9 mouse cellular contexts compared by ENCODE assay signal in the genomic region with DNA sequence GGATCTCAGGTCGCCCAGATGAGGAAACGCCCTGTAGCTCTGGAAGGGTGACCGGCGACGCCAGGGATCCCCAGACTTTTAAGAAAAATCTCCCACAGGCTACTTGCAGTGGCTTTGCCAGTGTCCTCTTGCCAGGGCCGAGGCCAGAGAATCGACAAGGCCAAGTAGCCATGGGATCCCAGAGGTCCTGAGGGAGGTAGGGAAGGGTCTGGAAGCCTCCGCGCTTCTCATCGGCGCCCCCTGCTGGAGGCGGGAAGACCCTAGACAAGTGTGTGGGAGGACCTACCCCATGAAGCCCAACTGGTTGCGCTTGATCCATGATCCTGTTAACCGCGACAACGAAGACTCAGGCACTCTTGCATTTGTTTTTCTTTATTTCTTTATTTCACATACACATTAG. TPM values are rescaled to one million over a fixed set of nuclear protein-coding genes. Genes with fewer than 3 reads are reported as not detected.
DNase-seq lines count a peak whose midpoint lies in the region; ATAC-seq and TF ChIP-seq lines count a peak whose summit lies in the region.
"Had no signal": no experiment of that assay in that cellular context is flagged by ENCODE, and none has a peak within 500 bp of the region (broad histone marks: within the 10 kb centered on the region; RNA-seq: fewer than 3 reads in every experiment).

No protein-coding gene starts in this region.

- peaks cover 22% of the 10 kb centered on the region for H3K27me3 ChIP-seq in ES-Bruce4 (ENCODE audit: control insufficient read depth, insufficient read depth, low read length, poor library complexity, severe bottlenecking)
- peaks cover 57% of the 10 kb centered on the region for H3K27me3 ChIP-seq in heart, embryonic 14.5 days (ENCODE audit: control insufficient read depth, insufficient read depth, low read length)
- peaks cover 41% of the 10 kb centered on the region; the same call in 1 of the 2 replicates for H3K27me3 ChIP-seq in kidney, postnatal 0 days (ENCODE audit: insufficient read depth, low read length)

- H3K4me3 ChIP-seq in ES-Bruce4 (ENCODE audit: low read depth, low read length), result peak overlapping the region; percentile 35
- no peak overlapping the region for H3K4me3 ChIP-seq in embryonic fibroblast, embryonic 13.5 days (ENCODE audit: insufficient read depth, low read length)
- H3K4me3 ChIP-seq in heart, embryonic 14.5 days (ENCODE audit: control insufficient read depth in 1 of 2, insufficient read depth in 1 of 2, low read depth in 1 of 2, low read length in 2 of 2), result peak overlapping the region; percentile 18 to 42
- peak overlapping the region; percentile 21; the same call in 1 of the 2 replicates for H3K4me3 ChIP-seq in kidney, postnatal 0 days (replicated peaks; ENCODE audit: low read depth, low read length)

- no peak overlapping the region for H3K27ac ChIP-seq in ES-Bruce4 (ENCODE audit: insufficient read depth, low read length)
- H3K27ac ChIP-seq in embryonic fibroblast, embryonic 13.5 days (ENCODE audit: insufficient read depth, low read length), result no peak overlapping the region
- peak overlapping the region in 1 of 2 experiments; percentile 85; a peak in 2 of 4 replicates for H3K27ac ChIP-seq in heart, embryonic 14.5 days (replicated peaks in 1 of 2; ENCODE audit: control insufficient read depth in 1 of 2, insufficient read depth in 1 of 2, low read depth in 2 of 2, low read length in 2 of 2)
- no peak overlapping the region for H3K27ac ChIP-seq in kidney, postnatal 0 days

- peak overlapping the region; percentile 38 for H3K9ac ChIP-seq in ES-Bruce4 (ENCODE audit: low read depth, poor library complexity, severe bottlenecking)
- H3K9ac ChIP-seq in heart, embryonic 14.5 days (ENCODE audit: low read length), result peak overlapping the region; percentile 72; the same call in 1 of the 2 replicates
- H3K9ac ChIP-seq in kidney, postnatal 0 days (ENCODE audit: low read depth, low read length), result no peak overlapping the region

- peak; percentile 94 for TF ChIP-seq CTCF in ES-Bruce4 (IDR thresholded peaks at IDR 0.05; ENCODE audit: low read depth, low read length)
- peak; percentile 51; the same call in 1 of the 2 replicates for TF ChIP-seq CTCF in embryonic fibroblast, embryonic 13.5 days (IDR thresholded peaks at IDR 0.05; ENCODE audit: borderline replicate concordance, insufficient read depth, low read length)
- peak; percentile 82 for TF ChIP-seq CTCF in kidney, postnatal 0 days (IDR thresholded peaks at IDR 0.05; ENCODE audit: low read depth)

- TF ChIP-seq EP300 in ES-Bruce4 (IDR thresholded peaks at IDR 0.05; ENCODE audit: insufficient read depth, low read depth, low read length), result no peak

- H3K36me3 ChIP-seq in ES-Bruce4 (ENCODE audit: control insufficient read depth, insufficient read depth, low read length, poor library complexity, severe bottlenecking), result peaks cover 3% of the 10 kb centered on the region
- H3K36me3 ChIP-seq in heart, embryonic 14.5 days (ENCODE audit: control insufficient read depth, insufficient read depth, low read length), result peaks cover 8% of the 10 kb centered on the region; the same call in 1 of the 2 replicates
- H3K36me3 ChIP-seq in kidney, postnatal 0 days (ENCODE audit: insufficient read depth, low read length), result no peaks in the 10 kb centered on the region

- peak; percentile 86 for DNase-seq in adrenal gland, postnatal 10 days
- peak; percentile 80 for DNase-seq in kidney, postnatal 0 days (ENCODE audit: low spot score)
- DNase-seq in lung, postnatal 14 days, result peak; percentile 92
- peak; percentile 67 to 86 for DNase-seq in spleen, adult 18-20 months
- DNase-seq in frontal cortex, postnatal 25 days (ENCODE audit: low spot score in 2 of 2), result no peak

- WGBS in heart, embryonic 14.5 days, result 4% methylated on average over 16 of the region's 16 CpGs
- 8% methylated on average over 16 of the region's 16 CpGs for WGBS in kidney, postnatal 0 days

- peak overlapping the region; percentile 65 for H3K4me2 ChIP-seq in heart, embryonic 14.5 days (ENCODE audit: low read length)
- H3K4me2 ChIP-seq in kidney, postnatal 0 days (ENCODE audit: low read length), result peak overlapping the region; percentile 48

- ATAC-seq in heart, embryonic 14.5 days (ENCODE audit: insufficient number of reproducible peaks, insufficient read depth, low FRiP score, low read depth), result no peak
- ATAC-seq in kidney, postnatal 0 days (replicated peaks; ENCODE audit: low FRiP score, low read depth), result no peak

- no peak for TF ChIP-seq POLR2A in ES-Bruce4 (IDR thresholded peaks at IDR 0.05; ENCODE audit: insufficient read depth, low read length)
- TF ChIP-seq POLR2A in embryonic fibroblast, embryonic 13.5 days (IDR thresholded peaks at IDR 0.05; ENCODE audit: low read depth, low read length), result no peak

- no peaks in the 10 kb centered on the region for H3K9me3 ChIP-seq in ES-Bruce4 (replicated peaks; ENCODE audit: control insufficient read depth, insufficient read depth, low read length, poor library complexity, severe bottlenecking)
- H3K9me3 ChIP-seq in heart, embryonic 14.5 days (ENCODE audit: control insufficient read depth, low read length), result no peaks in the 10 kb centered on the region
- H3K9me3 ChIP-seq in kidney, postnatal 0 days (replicated peaks; ENCODE audit: low read length), result no peaks in the 10 kb centered on the region

- H3K4me1 ChIP-seq in ES-Bruce4 (ENCODE audit: control insufficient read depth, insufficient read depth, low read length), result no peaks in the 10 kb centered on the region
- H3K4me1 ChIP-seq in embryonic fibroblast, embryonic 13.5 days (ENCODE audit: control insufficient read depth, insufficient read depth, low read length), result peaks cover under 1% of the 10 kb centered on the region; the same call in 1 of the 2 replicates
- H3K4me1 ChIP-seq in heart, embryonic 14.5 days (ENCODE audit: control insufficient read depth in 2 of 2, insufficient read depth in 2 of 2, low read length in 2 of 2), result peaks cover 16 to 51% of the 10 kb centered on the region in 2 experiments; a peak in 3 of 4 replicates
- H3K4me1 ChIP-seq in kidney, postnatal 0 days (replicated peaks; ENCODE audit: insufficient read depth, low read length), result peaks cover 37% of the 10 kb centered on the region

RNA-seq across cellular contexts. Expression of gene Lyl1, which starts 3.1 kb away (rescaled TPM):
- not detected in 2 replicates for polyA plus RNA-seq in ES-Bruce4 (2011; ENCODE audit: insufficient read depth, insufficient read length, low read depth, missing spikeins)
- 1 to 10 TPM; 7.8 to 8.5 TPM for total RNA-seq in adrenal gland, postnatal 10 days (2021)
- polyA plus RNA-seq in embryonic fibroblast, embryonic 13.5 days (2011; ENCODE audit: insufficient read length, low read depth, missing spikeins), result not detected in 2 replicates
- polyA plus RNA-seq in heart, embryonic 14.5 days (2014; fragmentation: Nextera tagmentation; extraction: Ambion mirVana), result 12.1 and 13.7 TPM in 2 replicates
- 6.1 and 6.4 TPM in 2 replicates for polyA plus RNA-seq in kidney, postnatal 0 days (2015; fragmentation: Nextera tagmentation; extraction: Ambion mirVana)

RNA-seq across cellular contexts. Expression of gene Nacc1, which starts 16.7 kb away (rescaled TPM):
- 89.7 and 97.9 TPM in 2 replicates for polyA plus RNA-seq in ES-Bruce4 (2011; ENCODE audit: insufficient read depth, insufficient read length, low read depth, missing spikeins)
- total RNA-seq in adrenal gland, postnatal 10 days (2021), result 10 to 100 TPM; 59.1 to 62.9 TPM
- polyA plus RNA-seq in embryonic fibroblast, embryonic 13.5 days (2011; ENCODE audit: insufficient read length, low read depth, missing spikeins), result 47.2 and 54.9 TPM in 2 replicates
- polyA plus RNA-seq in heart, embryonic 14.5 days (2014; fragmentation: Nextera tagmentation; extraction: Ambion mirVana), result 15.1 and 17.4 TPM in 2 replicates
- 15.9 and 16.1 TPM in 2 replicates for polyA plus RNA-seq in kidney, postnatal 0 days (2015; fragmentation: Nextera tagmentation; extraction: Ambion mirVana)

RNA-seq across cellular contexts. Expression of gene Trmt1, which starts 18.2 kb away (rescaled TPM):
- 77.6 and 79.8 TPM in 2 replicates for polyA plus RNA-seq in ES-Bruce4 (2011; ENCODE audit: insufficient read depth, insufficient read length, low read depth, missing spikeins)
- total RNA-seq in adrenal gland, postnatal 10 days (2021), result 10 to 100 TPM; 63.4 to 82.8 TPM
- polyA plus RNA-seq in embryonic fibroblast, embryonic 13.5 days (2011; ENCODE audit: insufficient read length, low read depth, missing spikeins), result 80.2 and 86.7 TPM in 2 replicates
- 46.1 and 50.0 TPM in 2 replicates for polyA plus RNA-seq in heart, embryonic 14.5 days (2014; fragmentation: Nextera tagmentation; extraction: Ambion mirVana)
- polyA plus RNA-seq in kidney, postnatal 0 days (2015; fragmentation: Nextera tagmentation; extraction: Ambion mirVana), result 55.3 and 56.1 TPM in 2 replicates

RNA-seq across cellular contexts. Expression of gene G430095P16Rik, which starts 18.5 kb away (rescaled TPM):
- polyA plus RNA-seq in ES-Bruce4 (2011; ENCODE audit: insufficient read depth, insufficient read length, low read depth, missing spikeins), result not detected in 2 replicates
- under 1 TPM; 0.51 to 0.88 TPM for total RNA-seq in adrenal gland, postnatal 10 days (2021)
- polyA plus RNA-seq in embryonic fibroblast, embryonic 13.5 days (2011; ENCODE audit: insufficient read length, low read depth, missing spikeins), result 0.74 TPM in 1 of 2 replicates, not detected in the other
- polyA plus RNA-seq in heart, embryonic 14.5 days (2014; fragmentation: Nextera tagmentation; extraction: Ambion mirVana), result 5.2 and 5.9 TPM in 2 replicates
- 1.9 and 2.5 TPM in 2 replicates for polyA plus RNA-seq in kidney, postnatal 0 days (2015; fragmentation: Nextera tagmentation; extraction: Ambion mirVana)
- total RNA-seq: layer of hippocampus, adult 18-20 months had no signal

RNA-seq across cellular contexts. Expression of gene Ier2, which starts 41.7 kb away (rescaled TPM):
- polyA plus RNA-seq in ES-Bruce4 (2011; ENCODE audit: insufficient read depth, insufficient read length, low read depth, missing spikeins), result 42.8 and 44.8 TPM in 2 replicates
- 10 to 100 TPM; 33.3 to 63.4 TPM for total RNA-seq in adrenal gland, postnatal 10 days (2021)
- polyA plus RNA-seq in embryonic fibroblast, embryonic 13.5 days (2011; ENCODE audit: insufficient read length, low read depth, missing spikeins), result 38.2 and 38.6 TPM in 2 replicates
- 36.4 and 43.8 TPM in 2 replicates for polyA plus RNA-seq in heart, embryonic 14.5 days (2014; fragmentation: Nextera tagmentation; extraction: Ambion mirVana)
- 77.4 and 83.8 TPM in 2 replicates for polyA plus RNA-seq in kidney, postnatal 0 days (2015; fragmentation: Nextera tagmentation; extraction: Ambion mirVana)

Comparison
In these comparisons a context has a peak if more than half of its experiments do, and no peak if none do; other contexts are left out.
1. DNase-seq: peak in adrenal gland, postnatal 10 days (single experiment), kidney, postnatal 0 days (single experiment), lung, postnatal 14 days (single experiment) and spleen, adult 18-20 months (2 of 2); none in frontal cortex, postnatal 25 days (0 of 2).
2. Peak in every context shown above with its lines, with median percentiles within 50 percentile points of each other: CTCF ChIP-seq.